Comparison of ENCODE assay signal across 15 mouse cellular contexts in the genomic region with DNA sequence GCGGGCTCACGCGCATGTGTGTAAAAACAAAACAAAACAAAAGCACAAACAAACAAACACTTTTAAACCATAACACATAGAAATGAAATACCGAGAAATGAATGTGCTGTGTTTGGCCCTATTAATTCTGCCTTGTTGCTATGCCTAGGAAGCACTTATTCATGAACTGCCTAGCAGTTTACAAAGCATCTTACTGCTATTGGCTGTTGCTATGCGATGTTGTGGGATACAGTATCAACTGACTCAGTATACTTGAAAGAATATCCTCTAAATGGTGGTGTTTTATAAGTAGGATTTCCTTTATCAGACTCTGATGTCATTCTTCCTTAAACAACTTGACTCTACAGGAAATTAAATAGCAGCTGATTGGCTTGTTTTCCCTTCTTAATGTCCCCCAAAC.
"Had no signal": no experiment of that assay in that cellular context is flagged by ENCODE, and none has a peak within 500 bp of the region (broad histone marks: within the 10 kb centered on the region; RNA-seq: fewer than 3 reads in every experiment).

No protein-coding gene starts in this region.

- H3K9me3 ChIP-seq: neural tube, embryonic 15.5 days; stomach, embryonic 15.5 days had no signal

- H3K4me2 ChIP-seq: neural tube, embryonic 15.5 days; stomach, embryonic 15.5 days had no signal

- H3K9ac ChIP-seq: neural tube, embryonic 15.5 days; stomach, embryonic 15.5 days had no signal

- H3K27ac ChIP-seq: neural tube, embryonic 15.5 days; stomach, embryonic 15.5 days; stomach, postnatal 0 days had no signal

- H3K4me1 ChIP-seq: stomach, embryonic 15.5 days had no signal

- H3K4me3 ChIP-seq: neural tube, embryonic 15.5 days; stomach, embryonic 15.5 days had no signal

- H3K36me3 ChIP-seq: neural tube, embryonic 15.5 days; stomach, embryonic 15.5 days had no signal

- H3K27me3 ChIP-seq: neural tube, embryonic 15.5 days; stomach, embryonic 15.5 days had no signal

- DNase-seq: retina, postnatal 1 day; right cerebral cortex, adult 18-20 months; right cerebral cortex, postnatal 14 days; right cerebral cortex, postnatal 25 days; right cerebral cortex, postnatal 4 days; spleen, adult 18-20 months; thymus, adult 18-20 months; thymus, adult 2 months; thymus, postnatal 14 days; thymus, postnatal 25 days; thymus, postnatal 36 days; thymus, postnatal 4 days had no signal
